In genomic region chr3:51559594-51560450, GRCm38 (mm10) we compare ENCODE assay signal across 8 mouse cellular contexts. TPM values are rescaled to one million over a fixed set of nuclear protein-coding genes. Genes with fewer than 3 reads are reported as not detected.
A peak's percentile ranks its signal among the peaks of the same experiment; 100 is the strongest.
DNase-seq lines count a peak whose midpoint lies in the region; ATAC-seq lines count a peak whose summit lies in the region.

No protein-coding gene starts in this region.

- no peaks in the 10 kb centered on the region for H3K36me3 ChIP-seq in heart, embryonic 14.5 days (ENCODE audit: control insufficient read depth, insufficient read depth, low read length)
- no peaks in the 10 kb centered on the region for H3K36me3 ChIP-seq in liver, embryonic 16.5 days (ENCODE audit: control insufficient read depth, insufficient read depth)
- H3K36me3 ChIP-seq in neural tube, embryonic 13.5 days = no peaks in the 10 kb centered on the region

- peak; percentile 52 for ATAC-seq in CD4-positive, CD25-positive, alpha-beta regulatory T cell, adult 4 months
- ATAC-seq in erythroid progenitor cell, adult 5-6 weeks (replicated peaks; ENCODE audit: low FRiP score, poor library complexity, severe bottlenecking) = peak; percentile 69
- peak; percentile 63 for ATAC-seq in heart, embryonic 14.5 days (ENCODE audit: insufficient number of reproducible peaks, insufficient read depth, low FRiP score, low read depth)
- ATAC-seq in liver, embryonic 16.5 days (ENCODE audit: low read depth) = peak; percentile 57
- peak; percentile 79 for ATAC-seq in neural tube, embryonic 13.5 days (ENCODE audit: low read depth)

- H3K27me3 ChIP-seq in heart, embryonic 14.5 days (ENCODE audit: control insufficient read depth, insufficient read depth, low read length) = no peaks in the 10 kb centered on the region
- H3K27me3 ChIP-seq in liver, embryonic 16.5 days (ENCODE audit: control insufficient read depth, insufficient read depth, low read depth, low read length) = peaks cover 20% of the 10 kb centered on the region
- H3K27me3 ChIP-seq in neural tube, embryonic 13.5 days = 0 out of 2 replicates have a peak, but pooled peaks cover 3% of the 10 kb centered on the region

- peaks cover 4% of the 10 kb centered on the region; the same call in 1 of the 2 replicates for H3K4me1 ChIP-seq in brown adipose tissue, adult 24 weeks (ENCODE audit: control insufficient read depth, insufficient read depth, insufficient read length, low read length)
- peaks cover 8 to 17% of the 10 kb centered on the region in 2 experiments for H3K4me1 ChIP-seq in heart, embryonic 14.5 days (ENCODE audit: control insufficient read depth in 2 of 2, insufficient read depth in 2 of 2, low read length in 2 of 2)
- H3K4me1 ChIP-seq in liver, embryonic 16.5 days (ENCODE audit: control insufficient read depth, low read depth, low read length) = peaks cover 9% of the 10 kb centered on the region
- peaks cover 41% of the 10 kb centered on the region for H3K4me1 ChIP-seq in neural tube, embryonic 13.5 days (replicated peaks)

- H3K4me3 ChIP-seq in brown adipose tissue, adult 24 weeks (ENCODE audit: insufficient read depth, low read depth, low read length) = peak overlapping the region; percentile 94
- peak overlapping the region; percentile 93 to 96 for H3K4me3 ChIP-seq in heart, embryonic 14.5 days (ENCODE audit: control insufficient read depth in 1 of 2, insufficient read depth in 1 of 2, low read depth in 1 of 2, low read length in 2 of 2)
- peak overlapping the region; percentile 78 for H3K4me3 ChIP-seq in liver, embryonic 16.5 days (ENCODE audit: low read depth, low read length)
- peak overlapping the region; percentile 88 for H3K4me3 ChIP-seq in neural tube, embryonic 13.5 days

- peak; percentile 88 for DNase-seq in kidney, postnatal 14 days
- peak; percentile 88 for DNase-seq in testis, postnatal 10 days (ENCODE audit: low spot score)

- no peaks in the 10 kb centered on the region for H3K9me3 ChIP-seq in heart, embryonic 14.5 days (ENCODE audit: control insufficient read depth, low read length)
- no peaks in the 10 kb centered on the region for H3K9me3 ChIP-seq in liver, embryonic 16.5 days (replicated peaks; ENCODE audit: control insufficient read depth, low read length)
- no peaks in the 10 kb centered on the region for H3K9me3 ChIP-seq in neural tube, embryonic 13.5 days

- H3K4me2 ChIP-seq in heart, embryonic 14.5 days (ENCODE audit: low read length) = peak overlapping the region; percentile 92
- peak overlapping the region; percentile 97 for H3K4me2 ChIP-seq in liver, embryonic 16.5 days (ENCODE audit: low read depth, low read length)
- peak overlapping the region; percentile 97 for H3K4me2 ChIP-seq in neural tube, embryonic 13.5 days

- under 1% methylated on average over 75 of the region's 80 CpGs for WGBS in heart, embryonic 14.5 days
- 0% methylated on average over 61 of the region's 80 CpGs for WGBS in liver, embryonic 16.5 days (ENCODE audit: insufficient replicate concordance)
- under 1% methylated on average over 80 of the region's 80 CpGs for WGBS in neural tube, embryonic 13.5 days

- peak overlapping the region; percentile 88 for H3K27ac ChIP-seq in brown adipose tissue, adult 24 weeks (replicated peaks; ENCODE audit: low read depth, low read length)
- peak overlapping the region; percentile 97 to 99 for H3K27ac ChIP-seq in heart, embryonic 14.5 days (replicated peaks in 1 of 2; ENCODE audit: control insufficient read depth in 1 of 2, insufficient read depth in 1 of 2, low read depth in 2 of 2, low read length in 2 of 2)
- H3K27ac ChIP-seq in liver, embryonic 16.5 days (ENCODE audit: low read length) = peak overlapping the region; percentile 59
- H3K27ac ChIP-seq in neural tube, embryonic 13.5 days (replicated peaks) = peak overlapping the region; percentile 95

- H3K9ac ChIP-seq in heart, embryonic 14.5 days (ENCODE audit: low read length) = peak overlapping the region; percentile 98
- H3K9ac ChIP-seq in liver, embryonic 16.5 days (ENCODE audit: low read depth, low read length) = peak overlapping the region; percentile 78
- H3K9ac ChIP-seq in neural tube, embryonic 13.5 days = peak overlapping the region; percentile 96

RNA-seq across cellular contexts. Expression of gene Setd7, which starts 0.9 kb away (rescaled TPM):
- polyA plus RNA-seq in CD4-positive, CD25-positive, alpha-beta regulatory T cell, adult 4 months (2017; shearing (Covaris generic)) = 10 to 100 TPM in 1 of 2 experiments, 1 to 10 TPM in 1; 9.6 to 10.3 TPM
- polyA plus RNA-seq in brown adipose tissue, adult 24 weeks (2012; ENCODE audit: insufficient read depth, insufficient read length, missing spikeins) = 12.0 and 17.5 TPM in 2 replicates
- total RNA-seq in erythroid progenitor cell, adult 5-6 weeks (2015; ENCODE audit: low replicate concordance) = 5.9 and 9.4 TPM in 2 replicates
- total RNA-seq in erythroid progenitor cell, adult 5-6 weeks (2017; ENCODE audit: low replicate concordance) = 1.6 and 3.3 TPM in 2 replicates
- 6.3 and 6.6 TPM in 2 replicates for polyA plus RNA-seq in heart, embryonic 14.5 days (2014; fragmentation: Nextera tagmentation; extraction: Ambion mirVana)
- 0.56 and 0.64 TPM in 2 replicates for polyA plus RNA-seq in liver, embryonic 16.5 days (2015; fragmentation: Nextera tagmentation; extraction: Ambion mirVana)
- 3.4 and 4.1 TPM in 2 replicates for polyA plus RNA-seq in neural tube, embryonic 13.5 days (2015; fragmentation: Nextera tagmentation; extraction: Ambion mirVana)

Comparison
In these comparisons a context has a peak if more than half of its experiments do, and no peak if none do; other contexts are left out.
1. Peak in every context shown above with its lines: DNase-seq, ATAC-seq, H3K4me3 ChIP-seq and H3K27ac ChIP-seq.